Mouse (Mus musculus) neural tube, embryonic 11.5 days (tissue): ENCODE measurements around the gene Dhrs2. TPM values are rescaled to one million over a fixed set of nuclear protein-coding genes. Genes with fewer than 3 reads are reported as not detected.
A peak's percentile ranks its signal among the peaks of the same experiment; 100 is the strongest.

Source experiments
- ATAC-seq: fragments of 200-750 bp; cut with Nextera tagmentation; 2 replicates; pipeline ENCODE4 v1.8.0; 2017; ENCODE audit warnings: moderate number of reproducible peaks, mild to moderate bottlenecking, moderate TSS enrichment, moderate library complexity; ENCODE audit not compliant: insufficient read depth, low FRiP score, low TSS enrichment
- DNase-seq: peaks from one replicate; pipeline ENCODE4 v3.0.0-alpha.2; 2015; ENCODE audit warnings: low spot score
- H3K27ac ChIP-seq: fragments of 300-500 bp; sonication (generic); 2 replicates; pipeline ENCODE4 v1.5.1; 2014; ENCODE audit warnings: low read depth, mild to moderate bottlenecking, low read length
- H3K27me3 ChIP-seq: fragments of 300-500 bp; sonication (generic); 2 replicates; pipeline ENCODE4 v1.6.1; 2014; ENCODE audit warnings: mild to moderate bottlenecking, low read length, mixed read lengths; ENCODE audit not compliant: control insufficient read depth, insufficient read depth
- H3K36me3 ChIP-seq: fragments of 300-500 bp; sonication (generic); 2 replicates; pipeline ENCODE4 v1.6.1; 2014; ENCODE audit warnings: mild to moderate bottlenecking, low read length, moderate library complexity, mixed read lengths; ENCODE audit not compliant: control insufficient read depth, insufficient read depth
- H3K4me1 ChIP-seq: fragments of 300-500 bp; sonication (generic); 2 replicates; pipeline ENCODE4 v1.6.1; 2014; ENCODE audit warnings: low read length, mixed read lengths; ENCODE audit not compliant: control insufficient read depth, insufficient read depth
- H3K4me2 ChIP-seq: fragments of 300-500 bp; sonication (generic); 2 replicates; pipeline ENCODE4 v1.6.1; 2014; ENCODE audit warnings: low read depth, mild to moderate bottlenecking, moderate library complexity
- H3K4me3 ChIP-seq: fragments of 300-500 bp; sonication (generic); 2 replicates; pipeline ENCODE4 v1.5.1; 2014; ENCODE audit warnings: low read depth, low read length
- H3K9ac ChIP-seq: fragments of 300-500 bp; sonication (generic); 2 replicates; pipeline ENCODE4 v1.6.1; 2014; ENCODE audit warnings: mild to moderate bottlenecking, low read length
- H3K9me3 ChIP-seq: fragments of 300-500 bp; sonication (generic); 2 replicates; pipeline ENCODE4 v1.6.1; 2016; ENCODE audit warnings: low read length; ENCODE audit not compliant: control insufficient read depth
- WGBS: fragments of 180-500 bp; shearing (Covaris S2); extraction: QIAGEN DNeasy Blood & Tissue Kit; methylation state at CpG from one replicate; pipeline ENCODE4 v1.1.7; 2014; 5-methylcytosine and 5-hydroxymethylcytosine counted together
- polyA plus RNA-seq: library from polyadenylated mRNA; unstranded; fragments of >200 nt; fragmentation: Nextera tagmentation; extraction: Ambion mirVana; gene quantifications from 2 replicates; pipeline ENCODE4 v1.2.1, GENCODE M21; 2014

Gene Dhrs2
- not detected in 2 replicates for polyA plus RNA-seq

DNA sequence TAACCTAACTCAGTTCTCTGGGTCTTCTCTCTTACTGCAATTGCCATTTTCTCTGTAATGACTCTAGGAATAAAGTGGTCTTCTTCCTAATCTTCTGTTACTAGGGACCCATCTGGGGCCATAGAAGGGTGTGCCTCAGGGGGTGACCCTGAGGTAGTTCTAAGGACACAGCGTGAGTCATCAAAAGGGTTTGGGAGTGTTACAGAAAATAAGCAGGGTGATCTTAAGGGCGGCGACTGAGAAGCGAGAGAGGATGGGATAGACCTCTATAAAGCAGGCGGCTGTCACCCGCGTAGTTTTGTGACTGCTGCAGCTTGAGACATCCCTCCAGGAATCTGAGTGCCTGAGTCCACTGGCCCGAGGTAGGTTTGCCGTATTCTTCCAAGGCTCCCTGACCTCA, at the start of gene Dhrs2:
Dhrs2 (plus strand) TSS at position 301 of the 400 bp plus-strand sequence.
- DNase-seq (no peak), ATAC-seq (no peak)
- no peaks in the 10 kb centered on the region for H3K27me3 ChIP-seq
- no peak within 1 kb of the TSS for H3K4me2 ChIP-seq
- H3K4me1 ChIP-seq, result no peaks in the 10 kb centered on the region
- no peak within 1 kb of the TSS for H3K4me3 ChIP-seq
- no peaks in the 10 kb centered on the region for H3K36me3 ChIP-seq
- no peak within 1 kb of the TSS for H3K9ac ChIP-seq
- 77% methylated on average over 9 of the region's 9 CpGs for WGBS
- H3K9me3 ChIP-seq, result no peaks in the 10 kb centered on the region
- H3K27ac ChIP-seq, result no peak within 1 kb of the TSS

DNA sequence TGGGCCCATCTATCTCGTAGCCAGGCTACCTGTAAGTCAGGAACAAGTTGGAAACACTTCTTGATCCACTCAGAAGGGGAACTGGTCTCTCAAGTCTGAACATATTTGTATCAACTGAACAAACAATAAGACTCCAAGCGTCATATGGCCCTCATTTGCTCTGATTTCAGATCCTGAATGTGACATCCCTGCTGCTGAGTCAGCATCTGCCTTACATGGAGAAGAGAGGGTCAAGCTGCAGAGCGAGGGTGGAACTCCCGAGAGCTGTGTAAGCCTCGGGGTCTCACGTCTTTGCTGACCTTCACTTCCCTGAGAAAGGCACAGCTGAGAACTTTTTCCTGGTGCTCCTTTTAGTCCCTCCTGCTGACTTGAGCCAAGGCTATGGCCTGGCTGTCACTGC, 47.6 kb upstream of the Dhrs2 start:
- H3K4me2 ChIP-seq, result no peak overlapping the region
- no peaks in the 10 kb centered on the region for H3K4me1 ChIP-seq
- no peak overlapping the region for H3K9ac ChIP-seq
- H3K4me3 ChIP-seq, result no peak overlapping the region
- DNase-seq (no peak), ATAC-seq (no peak)
- 65% methylated on average over 6 of the region's 6 CpGs for WGBS
- no peak overlapping the region for H3K27ac ChIP-seq
- no peaks in the 10 kb centered on the region for H3K36me3 ChIP-seq
- H3K9me3 ChIP-seq, result no peaks in the 10 kb centered on the region
- no peaks in the 10 kb centered on the region for H3K27me3 ChIP-seq

DNA sequence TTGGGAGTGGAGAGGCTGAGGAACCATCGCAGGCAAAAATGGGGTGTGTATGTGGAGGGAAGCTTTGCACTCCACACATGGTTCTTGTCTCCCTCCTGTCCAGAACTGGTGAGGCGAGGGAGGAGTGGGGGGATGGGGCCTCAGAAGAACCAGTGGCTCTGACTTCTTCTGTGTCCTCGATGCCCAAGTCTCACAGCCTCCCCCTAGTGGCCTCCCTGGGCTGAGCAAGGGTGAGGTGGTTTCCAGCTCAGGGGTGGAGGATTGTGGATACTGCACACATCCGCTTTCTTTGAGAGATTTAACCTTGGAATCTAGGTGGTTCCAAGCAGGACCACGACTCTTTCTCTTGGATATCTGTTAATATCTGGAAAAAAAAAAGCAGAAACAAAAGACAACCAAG, 44.5 kb upstream of the Dhrs2 start:
- Histone ChIP-seq H3K9me3 (no peaks in the 10 kb centered on the region), H3K9ac (no peak overlapping the region), H3K4me3 (no peak overlapping the region), H3K27me3 (no peaks in the 10 kb centered on the region), H3K27ac (no peak overlapping the region), H3K4me2 (no peak overlapping the region), H3K4me1 (no peaks in the 10 kb centered on the region), H3K36me3 (no peaks in the 10 kb centered on the region)
- WGBS, result 36% methylated on average over 5 of the region's 5 CpGs
- no peak for ATAC-seq
- DNase-seq, result peak; percentile 47

DNA sequence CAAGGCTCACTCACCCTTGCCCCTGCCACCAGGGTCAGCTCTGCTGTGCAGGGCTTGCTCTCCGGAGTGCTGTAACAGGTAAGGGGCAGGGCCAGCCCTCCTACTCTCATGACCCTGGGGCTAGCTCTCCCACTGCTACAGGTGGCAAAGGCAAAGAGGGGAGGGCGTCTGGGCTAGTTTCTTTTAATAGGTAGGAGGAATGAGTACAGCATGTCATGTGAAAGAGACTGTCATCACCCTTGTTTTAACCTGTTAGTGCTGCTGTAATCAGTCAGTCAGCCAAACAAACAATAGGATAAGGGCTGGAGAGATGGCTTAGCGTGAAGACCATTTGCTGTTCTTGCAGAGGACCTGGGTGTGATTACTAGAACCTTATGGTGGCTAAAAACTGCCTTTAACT, 40.9 kb upstream of the Dhrs2 start:
- H3K27me3 ChIP-seq, result no peaks in the 10 kb centered on the region
- no peak overlapping the region for H3K9ac ChIP-seq
- 69% methylated on average over 3 of the region's 3 CpGs for WGBS
- DNase-seq (no peak), ATAC-seq (no peak)
- no peak overlapping the region for H3K4me3 ChIP-seq
- H3K4me1 ChIP-seq, result no peaks in the 10 kb centered on the region
- no peak overlapping the region for H3K27ac ChIP-seq
- no peak overlapping the region for H3K4me2 ChIP-seq
- no peaks in the 10 kb centered on the region for H3K9me3 ChIP-seq
- H3K36me3 ChIP-seq, result no peaks in the 10 kb centered on the region

DNA sequence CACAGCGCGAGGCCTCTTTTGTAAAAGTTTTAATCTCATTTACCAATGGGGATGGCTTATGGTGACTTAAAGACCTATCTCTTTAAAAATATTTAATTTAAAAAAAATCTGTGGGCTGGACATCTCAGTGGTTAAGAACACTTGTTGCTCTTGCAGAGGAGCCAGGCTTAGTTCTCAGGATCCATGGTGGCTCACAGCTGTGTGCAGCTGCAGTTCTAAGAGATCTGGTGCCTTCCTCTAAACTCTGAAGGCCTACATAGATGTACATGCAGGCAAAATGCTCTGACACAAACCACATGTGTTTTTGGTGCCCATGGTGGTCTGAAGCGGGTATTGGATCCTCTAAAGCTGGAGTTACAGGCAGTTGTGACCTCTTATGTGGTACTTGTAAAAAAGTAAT, 38.6 kb upstream of the Dhrs2 start:
- H3K9ac ChIP-seq, result no peak overlapping the region
- H3K4me1 ChIP-seq, result no peaks in the 10 kb centered on the region
- no peaks in the 10 kb centered on the region for H3K9me3 ChIP-seq
- H3K27ac ChIP-seq, result no peak overlapping the region
- no peak for DNase-seq
- WGBS, result 91% methylated on average over 3 of the region's 3 CpGs
- H3K36me3 ChIP-seq, result no peaks in the 10 kb centered on the region
- no peaks in the 10 kb centered on the region for H3K27me3 ChIP-seq
- no peak overlapping the region for H3K4me3 ChIP-seq
- H3K4me2 ChIP-seq, result no peak overlapping the region
- no peak for ATAC-seq

DNA sequence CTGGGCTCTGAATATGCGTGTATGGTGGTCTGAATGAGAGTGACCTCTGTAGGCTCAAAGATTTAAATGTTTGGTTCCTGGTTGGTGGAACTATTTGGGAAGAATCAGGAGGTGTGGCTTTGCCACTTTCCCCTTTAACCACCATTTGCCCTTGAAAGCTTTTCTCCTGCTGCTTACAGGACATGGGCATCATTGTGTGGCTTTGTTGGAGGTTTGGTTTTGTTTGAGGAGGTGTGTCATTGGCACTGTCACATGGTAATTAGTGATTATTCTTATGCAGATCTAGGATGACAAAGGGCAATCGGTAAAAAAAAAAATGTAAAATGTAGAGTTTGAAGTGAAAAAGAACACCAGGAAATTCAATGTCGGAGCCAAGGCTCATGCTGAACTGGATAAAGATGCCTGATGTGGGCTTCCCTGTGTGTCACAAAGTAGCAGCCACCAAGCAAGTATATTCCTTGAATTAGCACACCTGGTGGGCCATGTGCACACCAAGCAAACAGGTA, 37.1 kb upstream of the Dhrs2 start:
- Histone ChIP-seq H3K4me1 (peaks cover 5% of the 10 kb centered on the region), H3K27me3 (no peaks in the 10 kb centered on the region), H3K4me3 (no peak overlapping the region), H3K9ac (no peak overlapping the region), H3K9me3 (no peaks in the 10 kb centered on the region), H3K4me2 (no peak overlapping the region), H3K27ac (no peak overlapping the region), H3K36me3 (no peaks in the 10 kb centered on the region)
- WGBS, result 80% methylated on average over 3 of the region's 3 CpGs
- ATAC-seq (no peak), DNase-seq (no peak)

DNA sequence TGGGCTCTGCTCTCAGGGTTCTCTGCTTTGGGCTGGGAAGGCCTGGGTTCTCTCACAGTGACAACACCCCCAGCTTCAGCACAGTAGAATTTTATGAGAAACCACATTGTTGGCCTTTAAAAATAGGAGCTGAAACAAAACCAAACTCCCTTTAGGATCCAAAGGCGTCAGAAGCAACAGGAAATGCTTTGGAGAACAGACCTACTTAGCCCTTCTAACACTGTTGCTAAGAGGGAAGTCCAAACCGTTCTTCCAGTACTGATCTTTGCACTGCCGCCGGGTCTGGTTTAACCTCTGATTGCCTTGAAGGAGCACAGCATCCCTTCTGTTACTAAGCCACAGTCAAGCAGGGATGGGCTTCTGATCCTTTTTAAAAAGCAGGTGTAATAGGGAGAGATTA, 33.3 kb upstream of the Dhrs2 start:
- no peaks in the 10 kb centered on the region for H3K27me3 ChIP-seq
- ATAC-seq (no peak), DNase-seq (no peak)
- no peak overlapping the region for H3K4me3 ChIP-seq
- no peak overlapping the region for H3K9ac ChIP-seq
- WGBS, result 61% methylated on average over 4 of the region's 4 CpGs
- peaks cover 5% of the 10 kb centered on the region for H3K4me1 ChIP-seq
- H3K9me3 ChIP-seq, result no peaks in the 10 kb centered on the region
- H3K27ac ChIP-seq, result no peak overlapping the region
- no peaks in the 10 kb centered on the region for H3K36me3 ChIP-seq
- no peak overlapping the region for H3K4me2 ChIP-seq

DNA sequence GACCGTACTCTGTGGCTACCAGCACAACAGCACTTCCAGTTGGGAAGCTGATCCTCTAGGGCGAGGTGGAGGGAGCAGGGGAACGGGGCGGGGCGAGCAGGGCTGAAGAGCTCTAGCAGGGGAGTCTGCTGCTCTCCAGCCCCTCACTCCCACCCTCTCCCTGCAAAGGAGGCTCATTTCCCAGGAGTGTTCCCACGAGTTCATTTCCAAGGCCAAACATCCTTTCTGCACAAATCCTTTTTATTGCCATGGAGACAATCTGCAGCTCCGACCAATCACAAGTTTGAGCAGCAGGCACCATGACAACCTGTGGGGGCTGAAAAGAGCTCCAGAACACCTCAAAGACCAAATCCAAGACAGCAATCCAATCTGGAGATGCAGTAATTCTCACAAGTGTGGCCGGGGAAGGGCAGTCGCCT, 32.4 kb upstream of the Dhrs2 start:
- H3K4me2 ChIP-seq, result no peak overlapping the region
- WGBS, result 48% methylated on average over 9 of the region's 9 CpGs
- no peaks in the 10 kb centered on the region for H3K27me3 ChIP-seq
- H3K4me1 ChIP-seq, result peaks cover 5% of the 10 kb centered on the region
- H3K4me3 ChIP-seq, result no peak overlapping the region
- H3K9ac ChIP-seq, result no peak overlapping the region
- DNase-seq (peak; percentile 18), ATAC-seq (no peak)
- H3K9me3 ChIP-seq, result no peaks in the 10 kb centered on the region
- no peaks in the 10 kb centered on the region for H3K36me3 ChIP-seq
- H3K27ac ChIP-seq, result no peak overlapping the region

DNA sequence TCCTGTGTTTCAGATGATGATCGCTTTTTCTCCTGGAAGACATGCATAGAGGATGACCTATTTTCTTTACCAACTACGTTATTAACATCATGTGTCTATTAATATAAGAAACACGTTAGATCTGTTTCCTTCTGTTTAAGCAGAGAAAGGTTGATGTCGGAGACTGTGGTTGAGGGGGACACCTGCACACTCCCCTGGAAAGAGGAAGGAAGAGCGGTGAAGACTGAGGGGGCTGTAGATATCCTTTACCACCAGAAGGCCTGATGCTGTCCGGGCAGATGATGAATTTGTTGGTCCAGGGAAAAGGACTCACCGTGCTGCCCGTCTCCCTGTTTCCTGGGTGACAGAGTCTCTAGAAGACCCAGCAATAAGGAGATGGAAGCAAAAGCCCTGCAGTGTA, 28.5 kb upstream of the Dhrs2 start:
- Histone ChIP-seq H3K36me3 (no peaks in the 10 kb centered on the region), H3K9ac (no peak overlapping the region), H3K27ac (no peak overlapping the region), H3K4me1 (peaks cover 5% of the 10 kb centered on the region), H3K9me3 (no peaks in the 10 kb centered on the region), H3K27me3 (no peaks in the 10 kb centered on the region), H3K4me2 (no peak overlapping the region), H3K4me3 (no peak overlapping the region)
- 87% methylated on average over 8 of the region's 8 CpGs for WGBS
- ATAC-seq (no peak), DNase-seq (no peak)
